Mouse (Mus musculus) stomach, embryonic 16.5 days (tissue): ENCODE measurements around the gene Scn2b. TPM values are rescaled to one million over a fixed set of nuclear protein-coding genes. Genes with fewer than 3 reads are reported as not detected.

ENCODE experiments used
- polyA plus RNA-seq: library from polyadenylated mRNA; unstranded; fragments of >200 nt; fragmentation: Nextera tagmentation; extraction: Ambion mirVana; gene quantifications from 2 replicates; pipeline ENCODE4 v1.2.1, GENCODE M21; 2015

Gene Scn2b
- polyA plus RNA-seq, 1 experiment from 2014 or later, result 3.0 TPM

Other genes with a start within 250 kb of the Scn2b start
- 7.1 and 8.8 TPM in 2 replicates for gene Kmt2a, start 236.5 kb upstream of the Scn2b start, polyA plus RNA-seq
- 660 and 783 TPM in 2 replicates for gene Atp5l, start 197.0 kb upstream of the Scn2b start, polyA plus RNA-seq
- 24.8 and 27.5 TPM in 2 replicates for gene Ube4a, start 152.2 kb upstream of the Scn2b start, polyA plus RNA-seq
- gene Cd3g, start 137.4 kb upstream of the Scn2b start, polyA plus RNA-seq, result 0.75 and 0.76 TPM in 2 replicates
- gene Cd3d, start 136.0 kb upstream of the Scn2b start, polyA plus RNA-seq, result 0.19 TPM in 1 of 2 replicates, not detected in the other
- gene Cd3e, start 108.2 kb upstream of the Scn2b start, polyA plus RNA-seq, result 0.95 and 1.6 TPM in 2 replicates
- 46.2 and 59.3 TPM in 2 replicates for gene Mpzl2, start 78.0 kb upstream of the Scn2b start, polyA plus RNA-seq
- 15.7 and 24.6 TPM in 2 replicates for gene Mpzl3, start 62.6 kb upstream of the Scn2b start, polyA plus RNA-seq
- 19.0 and 19.7 TPM in 2 replicates for gene Jaml, start 38.6 kb upstream of the Scn2b start, polyA plus RNA-seq
- gene Scn4b, start 20.6 kb downstream of the Scn2b start, polyA plus RNA-seq, result 0.37 and 0.54 TPM in 2 replicates
- 0.27 TPM in 1 of 2 replicates, not detected in the other for gene BC049352, start 64.2 kb downstream of the Scn2b start, polyA plus RNA-seq
- gene Tmprss4, start 86.3 kb downstream of the Scn2b start, polyA plus RNA-seq, result 31.5 and 40.1 TPM in 2 replicates
- 1.6 and 1.7 TPM in 2 replicates for gene Il10ra, start 151.4 kb downstream of the Scn2b start, polyA plus RNA-seq
- 8.2 and 12.8 TPM in 2 replicates for gene Tmprss13, start 201.3 kb downstream of the Scn2b start, polyA plus RNA-seq